Mouse (Mus musculus): ENCODE results near the gene Bmp5.

- TF ChIP-seq CTCF (IDR thresholded peaks at IDR 0.05; ENCODE audit: borderline replicate concordance, insufficient read depth, low read depth, low read length) (no peak), POLR2A (IDR thresholded peaks at IDR 0.05; ENCODE audit: borderline replicate concordance, insufficient read depth, low read length) (no peak)
These were observed 75.6 kb downstream of the Bmp5 start for GRCm38 (mm10) chr9:75850670-75851228.

Measured in cerebellum, adult 2 months (tissue).